Mouse (Mus musculus): Measurements from ENCODE around the gene Gata1.
"Not testable (repeated sequence)": the region's sequence is repeated elsewhere in the genome, so short reads cannot be mapped to it uniquely, and the experiment has no call there.

Gata1 gene

DNA sequence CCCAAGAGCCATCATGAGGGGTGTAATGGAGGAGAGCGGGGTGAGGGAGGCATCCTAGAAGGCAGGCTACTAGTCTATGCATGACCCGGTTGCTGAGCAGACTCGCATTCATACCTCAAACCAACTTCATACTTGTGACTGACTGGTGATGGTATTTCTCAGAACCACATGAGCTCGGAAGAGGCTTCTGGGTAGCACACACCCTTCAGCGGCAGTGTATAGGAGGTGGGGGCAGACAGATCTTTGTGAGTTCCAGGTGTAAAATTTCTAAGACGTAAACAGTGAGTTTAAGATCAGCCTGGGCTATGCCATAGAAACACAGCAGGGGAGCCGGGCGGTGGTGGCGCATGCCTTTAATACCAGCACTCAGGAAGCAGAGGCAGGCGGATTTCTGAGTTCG lies at the start of gene Gata1:
TSS of gene Gata1 (minus strand) at position 180 of the 400 bp plus-strand sequence.
- no peak for DNase-seq (ENCODE audit: inconsistent age in 2 of 2, low spot score in 1 of 2)

DNA sequence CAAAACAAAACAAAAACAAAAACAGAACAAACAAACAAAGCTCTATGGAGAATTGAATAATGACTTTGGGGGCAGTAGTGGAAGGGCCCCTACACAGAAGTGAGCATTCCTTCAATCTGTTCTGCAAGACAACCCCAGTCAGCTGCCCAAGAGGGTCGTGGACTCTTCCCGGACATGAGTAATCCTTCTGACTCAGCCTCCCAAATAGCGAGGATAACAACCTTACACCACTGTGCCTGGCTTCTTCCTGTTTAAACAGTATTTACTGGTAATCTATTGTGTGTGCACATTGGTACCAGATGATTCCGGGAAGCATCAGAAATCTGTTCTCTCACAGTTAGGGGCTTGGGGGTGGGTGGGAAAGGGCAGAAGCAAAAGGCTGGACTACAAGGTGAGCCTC lies 48.9 kb upstream of the Gata1 start:
- no peak for DNase-seq (ENCODE audit: inconsistent age in 2 of 2, low spot score in 1 of 2)

DNA sequence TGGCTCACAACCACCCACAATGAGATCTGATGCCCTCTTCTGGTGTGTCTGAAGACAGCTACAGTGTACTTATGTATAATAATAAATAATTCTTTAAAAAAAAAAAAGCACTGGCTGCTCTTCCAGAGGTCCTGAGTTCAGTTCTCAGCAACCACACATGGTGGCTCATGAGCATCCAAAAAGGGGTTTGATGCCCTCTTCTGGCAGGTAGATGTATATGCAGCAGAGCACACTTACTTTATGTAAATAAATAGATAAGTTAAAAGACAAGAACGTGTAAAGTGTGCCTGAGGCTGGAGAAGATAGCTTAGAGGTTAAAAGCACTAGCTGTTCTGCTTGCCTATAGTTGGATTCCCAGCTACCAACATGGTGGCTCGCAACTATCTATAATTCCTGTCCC lies 46.9 kb upstream of the Gata1 start:
- no peak for DNase-seq (ENCODE audit: inconsistent age in 2 of 2, low spot score in 1 of 2)

DNA sequence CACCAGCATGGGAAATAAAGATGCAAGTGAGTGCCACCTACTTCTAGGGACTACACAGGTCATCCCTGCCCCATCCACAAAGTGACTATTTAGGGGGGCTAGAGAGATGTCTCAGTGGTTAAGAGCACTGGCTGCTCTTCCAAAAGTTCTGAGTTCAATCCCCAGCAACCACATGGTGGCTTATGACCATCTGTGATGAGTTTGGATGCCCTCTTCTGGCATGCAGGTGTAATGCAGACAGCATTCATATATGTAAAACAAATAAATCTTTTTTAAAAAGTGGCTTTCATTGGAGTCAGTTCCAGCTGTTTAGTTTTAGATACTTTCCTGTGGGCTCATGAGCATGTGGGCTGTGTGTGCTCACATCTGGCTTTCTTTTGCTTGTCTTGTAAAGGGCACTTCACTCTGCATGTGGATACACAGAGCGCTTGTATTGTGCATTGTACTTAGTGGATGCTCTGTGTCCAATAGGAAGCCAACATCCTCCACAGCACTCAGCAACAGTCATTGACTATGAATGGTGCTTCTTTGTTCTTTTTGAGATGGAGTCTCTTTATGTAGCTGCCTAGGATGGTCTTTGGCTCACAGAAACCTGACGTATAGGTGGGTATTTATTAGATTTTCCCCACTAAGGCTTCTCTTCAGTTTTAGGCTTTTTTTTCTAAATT lies 42.4 kb upstream of the Gata1 start:
- DNase-seq (ENCODE audit: inconsistent age in 2 of 2, low spot score in 1 of 2): no peak

DNA sequence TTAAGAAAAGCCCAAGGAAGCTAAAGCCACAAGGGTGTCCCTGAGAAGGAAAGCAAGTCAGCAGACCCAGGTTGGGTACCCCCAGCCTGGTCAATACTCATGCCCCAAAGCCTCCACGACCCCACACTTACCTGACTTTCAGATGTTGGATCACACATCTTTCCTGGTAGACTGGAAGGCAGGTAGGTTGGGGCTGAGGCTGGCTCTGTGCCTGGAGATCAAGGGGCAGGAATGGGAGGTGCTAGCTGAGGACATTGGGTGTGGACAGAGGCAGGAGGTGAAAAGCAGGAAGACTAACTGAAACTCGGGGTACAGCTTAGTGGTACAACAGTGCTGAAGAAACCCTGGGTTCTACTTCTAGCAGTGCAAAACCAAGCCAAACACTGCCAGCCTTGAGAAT lies 40.4 kb upstream of the Gata1 start, which contains the start of gene Glod5:
TSS of gene Glod5 (minus strand) at position 207 of the 400 bp plus-strand sequence.
- DNase-seq (ENCODE audit: inconsistent age in 2 of 2, low spot score in 1 of 2): no peak

DNA sequence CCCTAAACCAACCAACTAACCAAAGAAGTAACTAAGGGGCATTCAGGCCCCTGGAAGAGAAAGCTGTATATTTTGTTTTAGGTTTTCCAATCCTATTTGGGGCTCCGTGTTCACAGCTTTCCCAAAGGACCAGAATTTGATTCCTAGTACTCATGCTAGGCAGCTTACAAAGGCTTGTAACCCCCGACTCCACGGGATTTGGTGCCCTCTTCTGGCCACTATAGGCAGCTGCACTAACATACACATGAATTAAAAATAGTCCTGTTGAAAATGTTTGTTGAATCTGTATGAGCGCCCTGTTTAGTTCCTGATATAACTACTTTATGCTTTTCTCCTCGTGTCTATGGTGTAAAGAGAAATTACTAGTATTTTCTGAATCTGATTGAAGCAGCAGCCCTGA lies 39.3 kb upstream of the Gata1 start:
- peak; percentile 21 to 69 for DNase-seq (ENCODE audit: inconsistent age in 2 of 2, low spot score in 1 of 2)

DNA sequence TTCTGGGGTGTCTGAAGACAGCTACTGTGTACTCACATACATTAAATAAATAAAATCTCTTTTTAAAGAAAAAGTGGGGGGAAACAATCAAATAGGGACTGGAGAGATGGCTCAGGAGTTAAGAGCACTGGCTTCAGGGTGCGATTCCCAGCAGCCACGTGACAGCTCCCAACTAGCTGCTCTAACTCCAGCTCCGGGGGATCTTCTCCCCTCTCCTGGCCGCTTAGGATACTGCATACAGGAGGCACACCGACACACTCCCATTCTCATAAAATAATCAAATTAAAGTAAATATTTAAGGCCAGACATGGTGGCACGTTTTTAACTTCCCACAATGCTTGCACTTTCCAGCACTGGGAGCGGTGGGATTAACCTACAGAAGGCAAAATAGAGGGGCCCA lies 37.8 kb upstream of the Gata1 start:
- DNase-seq (ENCODE audit: inconsistent age in 2 of 2, low spot score in 1 of 2): peak in 1 of 2 experiments; percentile 32

DNA sequence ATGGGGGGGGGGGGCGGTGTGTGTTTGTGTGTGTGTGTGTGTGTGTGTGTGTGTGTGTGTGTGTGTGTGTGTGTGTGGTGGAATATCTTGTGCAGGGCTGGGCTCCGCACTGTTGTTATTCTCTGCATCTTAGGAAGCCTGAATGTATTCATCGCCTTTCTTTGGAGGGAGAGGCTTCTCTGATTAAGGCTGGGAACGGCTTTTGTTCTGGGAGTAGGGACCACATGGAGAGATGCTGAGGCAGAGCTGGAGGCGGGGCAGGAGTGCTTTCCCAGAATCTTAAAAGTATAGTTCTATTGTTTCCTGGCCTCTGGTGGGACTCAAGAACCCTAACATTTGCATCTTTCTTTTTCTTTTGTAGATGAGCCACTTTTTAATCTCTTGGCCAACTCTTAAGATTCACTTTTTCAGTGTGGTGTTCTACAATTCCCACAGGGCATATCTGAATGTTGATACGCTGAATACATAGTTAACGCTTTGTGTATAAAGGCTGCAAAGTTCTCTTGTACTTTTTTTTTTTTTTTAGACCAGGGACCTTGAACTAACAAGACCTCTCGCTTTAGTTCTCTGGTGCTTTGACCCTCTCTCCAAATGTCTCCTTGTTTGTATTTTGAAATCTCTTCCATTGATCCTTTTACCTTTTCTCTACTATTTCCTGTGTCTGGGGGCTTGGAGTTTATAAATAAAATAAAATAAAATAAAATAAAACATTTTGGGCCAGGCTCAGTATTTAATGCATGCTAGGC lies 35.9 kb upstream of the Gata1 start:
- DNase-seq (ENCODE audit: inconsistent age in 2 of 2, low spot score in 1 of 2): no peak

DNA sequence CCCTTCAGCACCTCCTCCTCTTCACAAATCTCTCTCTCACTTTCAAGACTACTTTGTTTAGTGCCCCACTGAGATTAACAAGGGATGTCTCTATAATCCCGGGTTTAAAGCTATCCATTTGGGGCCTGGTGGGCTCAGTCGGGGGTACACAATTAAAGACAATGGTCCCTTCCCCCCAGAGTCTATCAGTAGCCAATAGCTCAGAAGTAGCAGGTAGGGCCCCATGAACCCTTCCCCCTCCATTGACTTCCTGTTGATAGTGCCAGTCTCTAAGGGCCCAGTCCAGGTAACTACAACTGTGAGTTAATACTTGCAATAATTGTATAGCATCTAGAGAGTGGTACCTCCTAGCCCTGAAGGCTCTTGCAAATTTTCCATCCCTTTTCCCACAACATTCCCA lies 35.3 kb upstream of the Gata1 start:
- no peak for DNase-seq (ENCODE audit: inconsistent age in 2 of 2, low spot score in 1 of 2)

DNA sequence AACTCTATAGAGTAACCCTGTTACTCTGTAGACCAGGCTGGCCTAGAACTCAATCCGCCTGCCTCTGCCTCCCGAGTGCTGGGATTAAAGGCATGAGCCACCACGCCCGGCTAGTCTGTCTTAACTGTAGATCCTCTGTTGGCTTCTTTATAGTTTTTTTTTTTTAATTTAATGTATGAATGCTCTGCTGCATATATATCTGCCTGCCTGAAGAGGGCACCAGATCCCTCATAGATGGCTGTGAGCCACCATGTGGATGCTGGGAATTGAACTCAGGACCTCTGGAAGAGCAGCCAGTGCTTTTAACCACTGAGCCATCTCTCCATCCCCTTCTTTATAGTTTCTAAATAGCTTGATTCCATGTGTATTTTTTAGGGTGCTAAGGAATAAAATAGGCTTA lies 31.5 kb upstream of the Gata1 start:
- not testable (repeated sequence) for DNase-seq (ENCODE audit: inconsistent age in 2 of 2, low spot score in 1 of 2)

DNA sequence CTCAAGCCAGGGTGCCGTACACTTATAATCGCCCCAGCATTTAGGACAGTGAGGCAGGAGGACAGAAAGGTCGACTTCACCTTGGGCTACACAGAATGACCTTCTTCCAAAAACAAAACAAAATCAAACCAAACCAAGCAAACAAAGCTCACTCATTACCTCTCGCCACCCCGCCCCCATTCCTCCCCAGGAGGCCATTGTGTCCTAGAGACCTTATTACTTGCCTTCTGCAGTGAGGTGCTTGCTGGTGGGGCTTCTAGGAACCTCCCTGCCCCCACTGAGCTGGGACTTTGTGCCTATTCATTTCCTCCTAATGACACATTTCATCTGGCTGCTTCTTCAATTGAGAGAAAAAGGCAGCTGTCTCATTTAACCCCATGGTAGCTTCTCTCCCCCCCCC lies 30.7 kb upstream of the Gata1 start:
- no peak for DNase-seq (ENCODE audit: inconsistent age in 2 of 2, low spot score in 1 of 2)

DNA sequence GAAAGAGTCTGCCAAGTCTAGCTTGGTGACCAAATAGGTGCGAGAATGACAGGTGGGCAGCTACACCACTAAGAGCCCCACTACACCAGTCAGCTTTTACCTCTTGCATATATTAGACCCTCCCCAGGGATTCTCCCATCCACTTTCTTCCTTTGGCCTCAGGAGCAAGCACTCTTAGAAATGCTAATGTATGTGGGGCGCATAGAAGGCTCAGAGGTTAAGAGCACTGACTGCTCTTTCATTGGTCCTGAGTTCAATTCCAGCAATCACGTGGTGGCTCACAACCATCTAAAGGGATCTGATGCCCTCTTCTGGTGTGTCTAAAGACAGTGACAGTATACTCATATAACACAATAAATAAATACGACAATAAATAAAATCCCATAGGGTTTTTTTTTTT lies 25.1 kb upstream of the Gata1 start:
- no peak for DNase-seq (ENCODE audit: inconsistent age in 2 of 2, low spot score in 1 of 2)

DNA sequence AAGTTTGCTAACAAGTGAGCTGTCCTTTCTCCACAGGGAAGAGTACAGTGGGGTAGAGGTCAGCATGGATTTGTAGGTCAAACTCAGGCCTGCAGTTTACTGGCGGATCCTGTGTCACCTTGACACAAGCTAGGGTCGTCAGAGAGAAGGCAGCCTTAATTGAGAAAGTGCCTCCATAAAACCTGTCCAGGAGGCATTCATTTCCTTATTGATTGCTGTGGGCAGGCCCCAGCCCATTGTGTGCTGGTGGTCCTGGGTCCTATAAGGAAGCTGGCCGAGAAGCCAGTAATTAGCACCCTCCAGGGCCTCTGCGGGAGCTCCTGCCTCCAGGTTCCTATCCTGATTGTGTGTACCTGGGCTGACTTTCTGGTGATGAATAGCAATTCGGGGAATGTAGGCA lies 24.1 kb upstream of the Gata1 start:
- no peak for DNase-seq (ENCODE audit: inconsistent age in 2 of 2, low spot score in 1 of 2)

DNA sequence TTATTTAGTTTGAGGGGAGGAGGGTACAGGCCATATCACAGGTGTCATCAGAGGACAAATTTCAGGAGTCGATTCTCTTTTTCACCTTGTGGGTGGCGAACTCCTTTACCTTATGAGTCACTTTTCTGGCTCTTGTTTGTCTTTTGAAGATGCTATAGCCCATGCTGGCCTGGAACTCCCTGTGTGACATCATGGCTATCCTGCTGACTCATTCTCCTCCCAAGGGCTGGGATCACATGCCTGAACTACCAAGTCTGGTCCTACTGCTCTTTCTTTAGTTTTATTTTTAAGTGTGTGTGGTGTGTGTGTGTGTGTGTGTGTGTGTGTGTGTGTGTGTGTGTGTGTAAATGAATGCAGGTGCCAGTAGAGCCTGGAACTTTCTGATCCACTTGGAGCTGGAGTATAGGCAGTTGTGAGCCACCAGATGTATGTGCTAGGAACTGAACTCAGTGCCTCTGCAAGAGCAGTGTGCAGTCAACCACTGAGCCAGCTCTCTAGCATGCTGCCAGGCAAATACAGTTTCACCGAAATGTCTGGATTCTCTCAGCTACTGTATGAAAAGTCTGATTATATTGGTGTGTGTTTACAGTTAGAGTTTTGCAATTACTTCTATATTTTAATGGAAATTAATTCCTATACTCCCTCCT lies 22.8 kb upstream of the Gata1 start:
- peak; percentile 35 to 62 for DNase-seq (ENCODE audit: inconsistent age in 2 of 2, low spot score in 1 of 2)

DNA sequence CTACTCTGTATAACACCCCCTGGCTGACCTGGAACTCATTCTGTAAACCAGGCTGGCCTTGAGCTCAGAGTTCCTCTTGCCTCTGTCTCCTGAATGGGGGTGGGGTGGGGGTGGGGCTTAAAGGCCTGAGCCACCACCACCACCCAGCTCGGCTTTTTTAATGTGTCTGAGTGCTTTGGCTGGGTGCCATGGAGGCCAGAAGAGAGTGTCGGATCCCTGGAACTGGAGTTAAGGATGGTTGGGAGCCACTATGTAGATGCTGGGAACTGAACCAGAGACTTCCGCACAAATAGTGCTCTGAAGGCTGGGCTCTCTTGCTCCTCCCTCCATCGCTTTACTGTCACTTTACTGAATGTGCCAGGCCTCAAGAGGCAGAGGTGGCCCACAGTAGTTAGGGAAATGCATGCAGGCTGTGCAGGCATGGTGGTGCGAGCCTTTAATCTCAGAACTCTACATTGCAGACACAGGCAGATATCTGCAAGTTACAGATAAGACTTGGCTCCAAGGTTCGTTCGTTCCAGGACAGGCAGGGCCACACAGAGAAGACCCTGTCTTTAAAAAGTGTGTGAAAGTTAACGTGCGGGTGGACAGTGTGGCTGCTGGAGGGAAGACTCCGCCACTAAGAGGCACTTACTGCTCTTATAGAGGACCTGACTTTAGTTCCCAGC lies 15.3 kb upstream of the Gata1 start:
- no peak for DNase-seq (ENCODE audit: inconsistent age in 2 of 2, low spot score in 1 of 2)

DNA sequence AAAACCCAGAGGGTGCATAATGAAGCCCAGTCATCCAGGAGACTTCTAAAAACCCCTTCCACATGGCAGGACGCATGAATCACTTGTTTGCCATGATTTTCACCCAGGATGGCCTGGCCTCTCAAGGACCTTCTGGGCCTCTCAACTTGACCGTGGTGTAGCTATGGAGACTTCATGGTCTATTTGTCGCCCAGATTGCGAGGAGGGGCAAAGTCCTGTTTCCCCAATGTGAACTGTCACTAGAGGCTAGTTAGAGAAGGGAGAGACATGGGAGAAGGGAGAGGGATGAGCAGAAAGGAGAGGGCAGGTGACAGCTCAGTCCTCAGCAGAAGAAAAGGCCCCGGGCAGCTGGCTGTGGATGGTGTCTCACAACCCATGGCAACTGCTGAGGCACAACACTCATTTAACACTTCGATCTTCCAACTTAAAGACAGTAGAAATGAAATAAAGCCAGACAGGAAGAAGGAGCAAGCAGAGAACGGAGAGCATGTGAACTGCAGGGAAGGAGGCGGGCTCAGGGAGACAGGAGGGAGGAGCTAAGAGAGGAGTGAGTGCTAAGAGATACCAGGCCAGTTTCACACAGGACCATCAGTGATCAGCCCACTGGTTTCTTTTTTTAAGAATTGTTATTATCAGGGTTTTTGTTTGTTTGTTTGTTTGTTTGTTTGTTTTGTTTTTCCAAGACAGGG lies 14.7 kb upstream of the Gata1 start:
- DNase-seq (ENCODE audit: inconsistent age in 2 of 2, low spot score in 1 of 2): peak in 1 of 2 experiments; percentile 45

DNA sequence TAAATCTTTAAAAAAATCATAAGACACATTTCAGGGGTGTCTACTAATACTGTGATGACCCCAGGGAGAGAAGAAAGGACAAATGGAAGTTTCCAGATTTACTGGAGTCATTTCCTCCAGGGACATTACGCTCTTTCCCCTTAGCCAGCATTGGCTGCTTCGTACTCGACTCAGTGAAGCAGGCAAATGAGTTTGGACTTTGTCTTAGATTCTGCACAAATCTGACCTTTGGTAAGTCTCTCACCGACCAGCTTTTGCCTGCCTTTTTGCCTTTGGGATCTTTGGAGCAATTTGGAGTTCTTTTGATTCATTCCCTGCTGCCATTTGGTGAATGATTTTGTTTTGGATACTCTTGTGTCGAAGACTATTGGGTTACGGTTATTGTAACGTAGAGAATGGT lies 3.5 kb upstream of the Gata1 start:
- DNase-seq (ENCODE audit: inconsistent age in 2 of 2, low spot score in 1 of 2): no peak

DNA sequence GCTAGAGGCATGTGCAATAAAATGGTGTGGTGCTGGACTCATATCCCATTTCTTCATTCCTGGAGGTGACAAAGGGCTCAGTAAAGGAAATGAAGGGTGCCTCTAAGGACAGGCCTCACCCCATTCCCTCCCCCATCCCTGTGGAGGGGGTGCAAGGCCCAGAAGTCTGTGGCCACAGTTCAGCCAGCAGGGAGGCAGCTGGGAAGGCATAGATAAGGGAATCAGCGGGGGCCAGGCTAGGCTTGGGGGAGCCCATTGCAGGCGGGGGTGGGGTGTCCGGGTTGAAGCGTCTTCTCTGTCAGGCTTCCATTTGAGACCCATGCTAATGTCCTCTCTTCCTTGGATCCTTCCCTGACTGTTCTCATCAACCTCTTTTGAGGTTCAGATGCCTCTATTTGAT lies 6.6 kb downstream of the Gata1 start:
- DNase-seq (ENCODE audit: inconsistent age in 2 of 2, low spot score in 1 of 2): no peak

DNA sequence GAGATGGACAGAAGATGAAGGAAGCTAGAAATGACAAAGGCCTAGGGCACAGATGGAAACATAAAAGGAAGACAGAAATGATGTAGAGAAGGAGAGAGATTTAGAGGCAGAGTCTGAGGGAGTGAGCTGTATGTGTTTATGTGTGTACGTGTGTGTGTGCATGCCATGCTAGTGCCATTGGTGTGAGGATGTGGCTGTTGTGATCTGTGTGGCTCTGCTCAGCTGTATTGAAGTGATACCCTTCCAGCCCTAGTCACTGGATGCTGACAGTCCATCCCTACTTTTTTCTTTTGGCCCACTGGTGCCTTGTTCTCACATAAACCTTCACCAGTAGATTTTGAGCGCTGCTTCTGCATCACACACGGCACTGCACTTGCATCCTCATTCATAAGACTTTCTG lies 9.0 kb downstream of the Gata1 start:
- no peak for DNase-seq (ENCODE audit: inconsistent age in 2 of 2, low spot score in 1 of 2)

DNA sequence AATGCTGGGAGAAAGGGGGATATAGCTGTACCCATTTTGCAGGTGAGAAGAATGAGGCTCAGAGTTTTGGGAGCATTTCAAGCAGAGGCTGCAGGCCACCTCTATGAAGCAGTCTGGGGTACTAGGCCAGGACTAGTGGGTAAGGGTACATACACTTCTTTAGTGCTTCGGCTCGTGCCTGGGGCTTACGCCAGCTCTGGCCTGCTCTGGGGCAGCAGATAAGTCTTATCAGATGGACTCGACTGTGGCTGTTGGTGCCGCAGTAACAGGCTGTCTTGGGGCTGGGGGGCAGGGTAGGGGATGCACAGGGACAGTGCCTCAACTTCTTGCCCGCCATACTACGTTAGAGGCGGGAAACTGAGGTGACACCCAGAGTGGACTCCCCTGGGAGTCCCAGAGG lies 9.6 kb downstream of the Gata1 start:
- no peak for DNase-seq (ENCODE audit: inconsistent age in 2 of 2, low spot score in 1 of 2)

DNA sequence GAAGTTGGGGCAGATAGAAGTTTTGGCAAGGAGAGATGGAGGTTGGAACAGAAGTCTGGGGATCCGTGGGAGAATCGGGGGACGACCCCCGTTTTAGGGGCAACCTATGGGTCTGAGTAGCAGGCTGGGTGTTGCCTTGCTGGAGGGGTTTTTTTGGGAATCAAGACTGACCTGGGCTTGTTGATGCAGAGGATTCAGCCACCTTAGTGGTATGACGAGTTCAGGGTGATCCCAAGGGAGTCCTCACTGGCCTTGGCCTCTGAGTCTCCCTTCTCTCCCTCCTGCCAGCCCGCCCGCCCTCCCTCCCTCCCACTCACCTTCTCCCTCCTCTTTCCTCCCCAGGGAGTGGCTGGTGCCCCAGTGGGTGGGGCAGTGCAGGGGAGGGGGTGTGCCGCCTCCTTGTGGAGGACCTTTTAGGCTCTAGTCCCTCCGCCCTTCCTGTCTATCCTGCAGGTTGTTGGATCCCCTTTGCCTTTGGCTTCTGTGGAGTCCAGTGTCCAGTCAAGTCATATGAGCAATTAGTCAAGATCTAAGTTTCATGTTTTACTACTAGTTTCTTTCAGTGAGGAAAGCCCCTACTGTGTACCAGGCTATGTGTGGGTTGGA lies 10.2 kb downstream of the Gata1 start:
- no peak for DNase-seq (ENCODE audit: inconsistent age in 2 of 2, low spot score in 1 of 2)
